Mouse (Mus musculus) forebrain, embryonic 16.5 days (tissue): Measurements from ENCODE around the gene Fam110a. TPM values are rescaled to one million over a fixed set of nuclear protein-coding genes. Genes with fewer than 3 reads are reported as not detected.

Experiments
- ATAC-seq: fragments of 200-750 bp; cut with Nextera tagmentation; 2 replicates; pipeline ENCODE4 v1.8.0; 2017; ENCODE audit warnings: mild to moderate bottlenecking, moderate library complexity
- H3K27ac ChIP-seq: fragments of 300-500 bp; sonication (generic); 2 replicates; pipeline ENCODE4 v1.5.1; 2014; ENCODE audit warnings: low read length, control low read depth
- H3K27me3 ChIP-seq: fragments of 300-500 bp; sonication (generic); replicated peaks from 2 replicates; pipeline ENCODE4 v1.6.1; 2014; ENCODE audit warnings: low read length; ENCODE audit not compliant: control insufficient read depth, insufficient read depth
- H3K36me3 ChIP-seq: fragments of 300-500 bp; sonication (generic); 2 replicates; pipeline ENCODE4 v1.6.1; 2014; ENCODE audit not compliant: control insufficient read depth, insufficient read depth
- H3K4me1 ChIP-seq: fragments of 300-500 bp; sonication (generic); replicated peaks from 2 replicates; pipeline ENCODE4 v1.6.1; 2014; ENCODE audit warnings: low read length; ENCODE audit not compliant: control insufficient read depth, insufficient read depth
- H3K4me2 ChIP-seq: fragments of 300-500 bp; sonication (generic); 2 replicates; pipeline ENCODE4 v1.6.1; 2014; ENCODE audit warnings: mild to moderate bottlenecking, low read length, control low read depth
- H3K4me3 ChIP-seq: fragments of 300-500 bp; sonication (generic); replicated peaks from 2 replicates; pipeline ENCODE4 v1.5.1; 2014; ENCODE audit warnings: mild to moderate bottlenecking, low read length, control low read depth
- H3K9ac ChIP-seq: fragments of 300-500 bp; sonication (generic); replicated peaks from 2 replicates; pipeline ENCODE4 v1.6.1; 2014; ENCODE audit warnings: low read depth, low read length, control low read depth
- H3K9me3 ChIP-seq: fragments of 300-500 bp; sonication (generic); 2 replicates; pipeline ENCODE4 v1.6.1; 2016; ENCODE audit warnings: low read length; ENCODE audit not compliant: control insufficient read depth
- WGBS: fragments of 180-500 bp; shearing (Covaris S2); extraction: QIAGEN DNeasy Blood & Tissue Kit; methylation state at CpG from one replicate; pipeline ENCODE4 v1.1.7; 2014; 5-methylcytosine and 5-hydroxymethylcytosine counted together
- polyA plus RNA-seq: library from polyadenylated mRNA; unstranded; fragments of >200 nt; fragmentation: Nextera tagmentation; extraction: Ambion mirVana; gene quantifications from 2 replicates; pipeline ENCODE4 v1.2.1, GENCODE M21; 2015

Gene Fam110a
- polyA plus RNA-seq, 1 experiment from 2014 or later = 69.2 TPM

- no peak overlapping the region for H3K9ac ChIP-seq
- no peaks in the 10 kb centered on the region for H3K9me3 ChIP-seq
- peaks cover 10% of the 10 kb centered on the region for H3K4me1 ChIP-seq
- H3K36me3 ChIP-seq = no peaks in the 10 kb centered on the region
- 86% methylated on average over 8 of the region's 8 CpGs for WGBS
- H3K27me3 ChIP-seq = no peaks in the 10 kb centered on the region
- no peak overlapping the region for H3K27ac ChIP-seq
- no peak for ATAC-seq
- H3K4me2 ChIP-seq = no peak overlapping the region
- no peak overlapping the region for H3K4me3 ChIP-seq
Observed at GRCm38 (mm10) chr2:151953665-151954064, 26.4 kb downstream of the Fam110a start.

- Histone ChIP-seq H3K4me1 (no peaks in the 10 kb centered on the region), H3K27me3 (no peaks in the 10 kb centered on the region), H3K4me3 (no peak overlapping the region), H3K27ac (peak overlapping the region; percentile 18; the same call in 1 of the 2 replicates), H3K4me2 (no peak overlapping the region), H3K36me3 (no peaks in the 10 kb centered on the region), H3K9ac (no peak overlapping the region), H3K9me3 (no peaks in the 10 kb centered on the region)
- ATAC-seq = peak; percentile 78
- 57% methylated on average over 2 of the region's 2 CpGs for WGBS
Observed at GRCm38 (mm10) chr2:151949082-151949774, 30.8 kb downstream of the Fam110a start.

- Histone ChIP-seq H3K9ac (no peak overlapping the region), H3K4me1 (no peaks in the 10 kb centered on the region), H3K9me3 (no peaks in the 10 kb centered on the region), H3K27me3 (no peaks in the 10 kb centered on the region), H3K4me3 (no peak overlapping the region), H3K27ac (no peak overlapping the region), H3K36me3 (no peaks in the 10 kb centered on the region), H3K4me2 (no peak overlapping the region)
- WGBS = 88% methylated on average over 7 of the region's 7 CpGs
- ATAC-seq = no peak
Observed at GRCm38 (mm10) chr2:151948311-151948710, 31.7 kb downstream of the Fam110a start.

GRCm38 (mm10) chr2:151947617-151948016, 32.4 kb downstream of the Fam110a start:
- H3K4me3 ChIP-seq = no peak overlapping the region
- H3K27ac ChIP-seq = no peak overlapping the region
- ATAC-seq = peak; percentile 40
- no peaks in the 10 kb centered on the region for H3K27me3 ChIP-seq
- no peak overlapping the region for H3K9ac ChIP-seq
- no peaks in the 10 kb centered on the region for H3K9me3 ChIP-seq
- no peaks in the 10 kb centered on the region for H3K4me1 ChIP-seq
- no peaks in the 10 kb centered on the region for H3K36me3 ChIP-seq
- H3K4me2 ChIP-seq = no peak overlapping the region
- 95% methylated on average over 2 of the region's 2 CpGs for WGBS

- no peak overlapping the region for H3K9ac ChIP-seq
- no peaks in the 10 kb centered on the region for H3K36me3 ChIP-seq
- H3K27me3 ChIP-seq = no peaks in the 10 kb centered on the region
- H3K4me2 ChIP-seq = no peak overlapping the region
- no peak overlapping the region for H3K4me3 ChIP-seq
- no peaks in the 10 kb centered on the region for H3K9me3 ChIP-seq
- 75% methylated on average over 2 of the region's 2 CpGs for WGBS
- no peak overlapping the region for H3K27ac ChIP-seq
- ATAC-seq = no peak
- no peaks in the 10 kb centered on the region for H3K4me1 ChIP-seq
Observed at GRCm38 (mm10) chr2:151944106-151944505, 35.9 kb downstream of the Fam110a start.

GRCm38 (mm10) chr2:151941269-151941668, 38.8 kb downstream of the Fam110a start:
- 35% methylated on average over 2 of the region's 2 CpGs for WGBS
- no peaks in the 10 kb centered on the region for H3K9me3 ChIP-seq
- peaks cover 3% of the 10 kb centered on the region; the same call in 1 of the 2 replicates for H3K4me1 ChIP-seq
- H3K4me2 ChIP-seq = no peak overlapping the region
- ATAC-seq = no peak
- no peak overlapping the region for H3K4me3 ChIP-seq
- H3K36me3 ChIP-seq = no peaks in the 10 kb centered on the region
- H3K9ac ChIP-seq = no peak overlapping the region
- no peak overlapping the region for H3K27ac ChIP-seq
- H3K27me3 ChIP-seq = no peaks in the 10 kb centered on the region

GRCm38 (mm10) chr2:151939651-151940420, 40.2 kb downstream of the Fam110a start:
- H3K27ac ChIP-seq = no peak overlapping the region

GRCm38 (mm10) chr2:151938780-151939200, 41.2 kb downstream of the Fam110a start:
- no peak overlapping the region for H3K4me3 ChIP-seq
- H3K4me1 ChIP-seq = peaks cover 3% of the 10 kb centered on the region; the same call in 1 of the 2 replicates
- no peak overlapping the region for H3K27ac ChIP-seq
- no peaks in the 10 kb centered on the region for H3K27me3 ChIP-seq
- H3K36me3 ChIP-seq = no peaks in the 10 kb centered on the region
- H3K9ac ChIP-seq = no peak overlapping the region
- ATAC-seq = 0 out of 2 replicates have a peak, but pooled peaks have one; percentile 26
- H3K4me2 ChIP-seq = no peak overlapping the region
- 54% methylated on average over 11 of the region's 11 CpGs for WGBS
- no peaks in the 10 kb centered on the region for H3K9me3 ChIP-seq

More at GRCm38 (mm10) chr2:151939651-151940420, 40.2 kb downstream of the Fam110a start:
- no peak overlapping the region for H3K9ac ChIP-seq
- H3K4me3 ChIP-seq = no peak overlapping the region
- WGBS = 85% methylated on average over 5 of the region's 5 CpGs
- no peaks in the 10 kb centered on the region for H3K36me3 ChIP-seq
- no peak for ATAC-seq
- H3K4me2 ChIP-seq = no peak overlapping the region
- H3K9me3 ChIP-seq = no peaks in the 10 kb centered on the region
- H3K4me1 ChIP-seq = peaks cover 3% of the 10 kb centered on the region; the same call in 1 of the 2 replicates
- H3K27me3 ChIP-seq = no peaks in the 10 kb centered on the region

GRCm38 (mm10) chr2:151937893-151938292, 42.1 kb downstream of the Fam110a start:
- 63% methylated on average over 3 of the region's 3 CpGs for WGBS
- no peak for ATAC-seq
- Histone ChIP-seq H3K9ac (no peak overlapping the region), H3K27ac (no peak overlapping the region), H3K36me3 (no peaks in the 10 kb centered on the region), H3K27me3 (no peaks in the 10 kb centered on the region), H3K4me1 (peaks cover 3% of the 10 kb centered on the region; the same call in 1 of the 2 replicates), H3K9me3 (no peaks in the 10 kb centered on the region), H3K4me3 (no peak overlapping the region), H3K4me2 (no peak overlapping the region)
